In the genomic region with DNA sequence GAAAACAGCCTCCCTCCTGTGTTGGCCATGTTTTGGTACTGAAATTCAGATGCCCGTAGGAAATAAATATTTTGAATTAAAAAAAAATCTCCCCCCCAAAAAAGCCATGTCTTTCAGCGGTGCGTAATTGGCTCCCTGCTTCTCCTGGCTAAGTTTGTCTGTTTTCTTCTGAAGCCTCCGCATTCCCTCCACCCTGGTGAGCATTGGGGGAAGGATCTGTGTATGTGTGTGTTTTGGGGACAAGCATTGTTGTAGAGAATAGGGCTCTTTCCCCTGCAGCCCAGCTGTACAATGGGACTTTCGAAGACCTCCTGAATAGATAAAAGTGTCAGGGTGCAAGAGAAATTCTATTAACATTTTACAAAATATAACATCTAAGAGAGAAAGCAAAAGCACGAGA, we compare ENCODE assay signal across 10 mouse cellular contexts.
DNase-seq lines count a peak whose midpoint lies in the region; ATAC-seq and TF ChIP-seq lines count a peak whose summit lies in the region.
"Had no signal": no experiment of that assay in that cellular context is flagged by ENCODE, and none has a peak within 500 bp of the region (broad histone marks: within the 10 kb centered on the region; RNA-seq: fewer than 3 reads in every experiment).

No protein-coding gene starts in this region.

- no peaks in the 10 kb centered on the region for H3K9me3 ChIP-seq in limb, embryonic 13.5 days
- H3K9me3 ChIP-seq in limb, embryonic 10.5 days (replicated peaks), result no peaks in the 10 kb centered on the region
- H3K9me3 ChIP-seq in forebrain, embryonic 11.5 days (ENCODE audit: control insufficient read depth, low read length), result no peaks in the 10 kb centered on the region
- no peaks in the 10 kb centered on the region for H3K9me3 ChIP-seq in hindbrain, embryonic 15.5 days

- H3K27me3 ChIP-seq in limb, embryonic 13.5 days, result 0 out of 2 replicates have a peak, but pooled peaks cover 3% of the 10 kb centered on the region
- no peaks in the 10 kb centered on the region for H3K27me3 ChIP-seq in limb, embryonic 10.5 days (ENCODE audit: low read depth, poor library complexity, severe bottlenecking)
- no peaks in the 10 kb centered on the region for H3K27me3 ChIP-seq in forebrain, embryonic 11.5 days (ENCODE audit: control insufficient read depth, insufficient read depth, low read length)
- no peaks in the 10 kb centered on the region for H3K27me3 ChIP-seq in hindbrain, embryonic 15.5 days

- H3K4me2 ChIP-seq in limb, embryonic 13.5 days (replicated peaks), result no peak overlapping the region
- H3K4me2 ChIP-seq in forebrain, embryonic 11.5 days (ENCODE audit: low read depth, low read length, severe bottlenecking), result peak overlapping the region; percentile 41; the same call in 1 of the 2 replicates
- no peak overlapping the region; the same call in 1 of the 2 replicates for H3K4me2 ChIP-seq in hindbrain, embryonic 15.5 days

- no peak for TF ChIP-seq POLR2A in olfactory bulb, adult 2 months (IDR thresholded peaks at IDR 0.05; ENCODE audit: insufficient read depth, low read depth, low read length)

- no peak for DNase-seq in limb, embryonic 10.5 days (ENCODE audit: low spot score)
- DNase-seq in forebrain, embryonic 11.5 days (ENCODE audit: low spot score), result peak; percentile 59
- DNase-seq in lung, postnatal 14 days, result no peak
- DNase-seq in thymus, postnatal 25 days, result no peak
- DNase-seq: gastrocnemius, adult 2 months; kidney, adult 11 months had no signal

- peaks cover 64% of the 10 kb centered on the region for H3K4me1 ChIP-seq in limb, embryonic 13.5 days
- peaks cover 42% of the 10 kb centered on the region for H3K4me1 ChIP-seq in limb, embryonic 10.5 days
- peaks cover 57% of the 10 kb centered on the region for H3K4me1 ChIP-seq in forebrain, embryonic 11.5 days (replicated peaks; ENCODE audit: control insufficient read depth, insufficient read depth, low read length)
- H3K4me1 ChIP-seq in hindbrain, embryonic 15.5 days (replicated peaks), result peaks cover 70% of the 10 kb centered on the region
- peaks cover 19% of the 10 kb centered on the region for H3K4me1 ChIP-seq in olfactory bulb, adult 2 months (ENCODE audit: control insufficient read depth, insufficient read depth, low read length)

- no peak overlapping the region for H3K27ac ChIP-seq in limb, embryonic 13.5 days
- H3K27ac ChIP-seq in limb, embryonic 10.5 days, result no peak overlapping the region
- peak overlapping the region; percentile 95 for H3K27ac ChIP-seq in forebrain, embryonic 11.5 days (ENCODE audit: low read depth, low read length)
- H3K27ac ChIP-seq in hindbrain, embryonic 15.5 days (replicated peaks), result peak overlapping the region; percentile 83
- H3K27ac ChIP-seq in olfactory bulb, adult 2 months (ENCODE audit: insufficient read depth, low read depth, low read length), result peak overlapping the region; percentile 5
- H3K27ac ChIP-seq: gastrocnemius, adult 2 months had no signal

- 0 out of 2 replicates have a peak overlapping the region, but pooled peaks have one; percentile 48 for H3K9ac ChIP-seq in limb, embryonic 13.5 days
- H3K9ac ChIP-seq in forebrain, embryonic 11.5 days (ENCODE audit: low read length), result peak overlapping the region; percentile 61
- 0 out of 2 replicates have a peak overlapping the region, but pooled peaks have one; percentile 11 for H3K9ac ChIP-seq in hindbrain, embryonic 15.5 days

- no peak for ATAC-seq in limb, embryonic 13.5 days (ENCODE audit: low FRiP score, low read depth)
- peak; percentile 78 for ATAC-seq in forebrain, embryonic 11.5 days (replicated peaks; ENCODE audit: low FRiP score)
- ATAC-seq in hindbrain, embryonic 15.5 days (ENCODE audit: low FRiP score, low read depth), result no peak
- ATAC-seq: activated CD4-positive, CD25-positive, alpha-beta regulatory T cell, adult 4 months had no signal

- H3K4me3 ChIP-seq in limb, embryonic 13.5 days, result no peak overlapping the region
- H3K4me3 ChIP-seq in limb, embryonic 10.5 days, result no peak overlapping the region
- H3K4me3 ChIP-seq in forebrain, embryonic 11.5 days (ENCODE audit: low read depth, low read length), result no peak overlapping the region
- H3K4me3 ChIP-seq in hindbrain, embryonic 15.5 days, result no peak overlapping the region
- H3K4me3 ChIP-seq in olfactory bulb, adult 2 months (ENCODE audit: insufficient read depth, low read depth, low read length), result no peak overlapping the region
- H3K4me3 ChIP-seq: gastrocnemius, adult 2 months had no signal

- no peak for TF ChIP-seq CTCF in olfactory bulb, adult 2 months (IDR thresholded peaks at IDR 0.05; ENCODE audit: insufficient read depth, low read depth, low read length)

- H3K36me3 ChIP-seq in limb, embryonic 13.5 days, result peaks cover 11% of the 10 kb centered on the region
- peaks cover 31% of the 10 kb centered on the region for H3K36me3 ChIP-seq in limb, embryonic 10.5 days
- H3K36me3 ChIP-seq in forebrain, embryonic 11.5 days (ENCODE audit: control insufficient read depth, insufficient read depth, low read length), result no peaks in the 10 kb centered on the region; the same call in 1 of the 2 replicates
- no peaks in the 10 kb centered on the region for H3K36me3 ChIP-seq in hindbrain, embryonic 15.5 days

- 80% methylated on average over 6 of the region's 6 CpGs for WGBS in limb, embryonic 13.5 days
- 81% methylated on average over 6 of the region's 6 CpGs for WGBS in limb, embryonic 10.5 days
- 19% methylated on average over 6 of the region's 6 CpGs for WGBS in forebrain, embryonic 11.5 days
- 14% methylated on average over 6 of the region's 6 CpGs for WGBS in hindbrain, embryonic 15.5 days
- WGBS in olfactory bulb, adult 2 months, result 48% methylated on average over 6 of the region's 6 CpGs

Comparison
In these comparisons a context has a peak if more than half of its experiments do, and no peak if none do; other contexts are left out.
1. H3K27ac ChIP-seq: peak in forebrain, embryonic 11.5 days (single experiment), hindbrain, embryonic 15.5 days (single experiment) and olfactory bulb, adult 2 months (single experiment); none in limb, embryonic 13.5 days (single experiment) and limb, embryonic 10.5 days (single experiment).
2. H3K9ac ChIP-seq: peak in every context shown above with its lines; median percentile 61 in forebrain, embryonic 11.5 days; 48 in limb, embryonic 13.5 days; 11 in hindbrain, embryonic 15.5 days.